Mouse (Mus musculus) stomach, embryonic 14.5 days (tissue): Measurements from ENCODE around the gene Ctnnbip1. TPM values are rescaled to one million over a fixed set of nuclear protein-coding genes. Genes with fewer than 3 reads are reported as not detected.
A peak's percentile ranks its signal among the peaks of the same experiment; 100 is the strongest.

Experiments
- ATAC-seq: fragments of 200-750 bp; cut with Nextera tagmentation; 2 replicates; pipeline ENCODE4 v1.8.0; 2017; ENCODE audit warnings: low read depth, moderate TSS enrichment; ENCODE audit not compliant: insufficient number of reproducible peaks, insufficient read depth, low FRiP score
- H3K27ac ChIP-seq: fragments of 300-500 bp; sonication (generic); 2 replicates; pipeline ENCODE4 v1.5.1; 2014; ENCODE audit warnings: mild to moderate bottlenecking, low read length, moderate library complexity, mixed read lengths
- H3K27me3 ChIP-seq: fragments of 300-500 bp; sonication (generic); 2 replicates; pipeline ENCODE4 v1.6.1; 2014; ENCODE audit warnings: low read length, control low read depth, mixed read lengths; ENCODE audit not compliant: control insufficient read depth, insufficient read depth
- H3K36me3 ChIP-seq: fragments of 300-500 bp; sonication (generic); 2 replicates; pipeline ENCODE4 v1.6.1; 2014; ENCODE audit warnings: mild to moderate bottlenecking, control low read depth, low read length, moderate library complexity, mixed read lengths; ENCODE audit not compliant: control insufficient read depth, insufficient read depth
- H3K4me1 ChIP-seq: fragments of 300-500 bp; sonication (generic); 2 replicates; pipeline ENCODE4 v1.6.1; 2014; ENCODE audit warnings: low read length, control low read depth, mixed read lengths; ENCODE audit not compliant: control insufficient read depth, insufficient read depth
- H3K4me2 ChIP-seq: fragments of 300-500 bp; sonication (generic); replicated peaks from 2 replicates; pipeline ENCODE4 v1.6.1; 2014; ENCODE audit warnings: low read depth, low read length, control low read depth
- H3K4me3 ChIP-seq: fragments of 300-500 bp; sonication (generic); 2 replicates; pipeline ENCODE4 v1.5.1; 2014; ENCODE audit warnings: low read depth, low read length, control low read depth
- H3K9ac ChIP-seq: fragments of 300-500 bp; sonication (generic); replicated peaks from 2 replicates; pipeline ENCODE4 v1.6.1; 2014; ENCODE audit warnings: low read depth, mild to moderate bottlenecking, control low read depth, low read length, moderate library complexity, mixed read lengths
- H3K9me3 ChIP-seq: fragments of 300-500 bp; sonication (generic); 2 replicates; pipeline ENCODE4 v1.6.1; 2016; ENCODE audit warnings: low read depth, low read length, control low read depth; ENCODE audit not compliant: control insufficient read depth
- WGBS: fragments of 180-500 bp; shearing (Covaris S2); extraction: QIAGEN DNeasy Blood & Tissue Kit; methylation state at CpG from one replicate; pipeline ENCODE4 v1.1.7; 2014; 5-methylcytosine and 5-hydroxymethylcytosine counted together
- polyA plus RNA-seq: library from polyadenylated mRNA; unstranded; fragments of >200 nt; fragmentation: Nextera tagmentation; extraction: Ambion mirVana; gene quantifications from 2 replicates; pipeline ENCODE4 v1.2.1, GENCODE M21; 2014

Ctnnbip1 gene
- polyA plus RNA-seq: 57.7 and 57.8 TPM in 2 replicates

GRCm38 (mm10) chr4:149517868-149518340 lies at the start of gene Ctnnbip1:
Gene Ctnnbip1, plus strand, starts transcription at chr4:149518236.
- Histone ChIP-seq H3K36me3 (no peaks in the 10 kb centered on the region), H3K4me1 (peaks cover 3% of the 10 kb centered on the region; the same call in 1 of the 2 replicates), H3K9ac (peak within 1 kb of the TSS; percentile 65), H3K27me3 (no peaks in the 10 kb centered on the region), H3K27ac (0 out of 2 replicates have a peak within 1 kb of the TSS, but pooled peaks have one; percentile 3), H3K4me3 (peak within 1 kb of the TSS; percentile 72), H3K4me2 (peak within 1 kb of the TSS; percentile 76), H3K9me3 (no peaks in the 10 kb centered on the region)
- ATAC-seq: peak; percentile 99
- 1% methylated on average over 32 of the region's 46 CpGs for WGBS

DNA sequence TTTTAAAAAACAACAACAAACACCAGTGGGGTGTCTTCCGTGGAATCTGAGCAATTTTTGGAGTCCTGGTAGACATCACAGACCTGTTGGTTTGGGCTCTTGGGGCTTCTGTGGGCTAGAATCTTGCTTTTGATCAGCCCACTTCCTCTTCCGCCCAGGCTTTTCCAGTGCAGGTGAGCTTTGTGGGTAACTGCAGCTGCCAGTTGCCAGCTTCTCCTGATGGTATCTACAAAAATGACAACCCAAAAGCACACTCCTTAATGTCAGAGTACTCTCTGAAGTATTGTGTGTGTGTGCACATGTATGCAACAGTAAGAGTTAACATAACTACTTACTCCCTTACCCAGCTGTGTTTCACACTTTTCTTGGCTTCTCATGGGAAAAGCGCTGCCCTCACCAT lies 48.5 kb upstream of the Ctnnbip1 start:
- ATAC-seq: no peak
- Histone ChIP-seq H3K9me3 (no peaks in the 10 kb centered on the region), H3K27me3 (no peaks in the 10 kb centered on the region), H3K4me1 (no peaks in the 10 kb centered on the region), H3K4me3 (no peak overlapping the region), H3K9ac (no peak overlapping the region), H3K27ac (no peak overlapping the region), H3K4me2 (no peak overlapping the region), H3K36me3 (peaks cover 3% of the 10 kb centered on the region; the same call in 1 of the 2 replicates)
- WGBS: 90% methylated on average over 3 of the region's 3 CpGs

GRCm38 (mm10) chr4:149475096-149475495 lies 42.9 kb upstream of the Ctnnbip1 start:
- WGBS: 71% methylated on average over 7 of the region's 7 CpGs

DNA sequence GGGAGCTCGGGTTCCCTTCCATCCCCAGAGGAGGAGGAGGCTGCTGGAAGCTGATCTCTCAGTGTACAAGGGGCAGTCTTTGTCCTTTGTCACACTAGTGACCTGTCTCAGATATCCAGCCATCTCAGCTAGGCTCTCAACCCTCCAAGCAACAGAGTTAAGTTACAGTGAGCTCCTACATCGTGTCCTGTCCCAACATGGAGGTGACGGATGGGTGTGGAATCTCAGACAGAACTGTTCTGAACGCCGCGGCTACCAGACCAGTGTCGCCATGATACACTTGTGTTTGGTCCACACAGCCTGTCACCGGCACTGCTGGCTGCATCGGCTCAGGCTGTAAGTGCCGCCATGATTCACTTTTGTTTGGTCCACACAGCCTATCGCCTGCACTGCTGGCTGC lies 41.0 kb upstream of the Ctnnbip1 start, which contains the start of gene Tmem274:
Gene Tmem274, plus strand, starts transcription at position 301 of the 400 bp plus-strand sequence.
- H3K9ac ChIP-seq: no peak within 1 kb of the TSS
- WGBS: 82% methylated on average over 11 of the region's 11 CpGs
- H3K4me2 ChIP-seq: no peak within 1 kb of the TSS
- H3K4me3 ChIP-seq: no peak within 1 kb of the TSS
- H3K4me1 ChIP-seq: no peaks in the 10 kb centered on the region
- H3K27me3 ChIP-seq: no peaks in the 10 kb centered on the region
- no peak within 1 kb of the TSS for H3K27ac ChIP-seq
- no peak for ATAC-seq
- no peaks in the 10 kb centered on the region; the same call in 1 of the 2 replicates for H3K36me3 ChIP-seq
- H3K9me3 ChIP-seq: no peaks in the 10 kb centered on the region

More at GRCm38 (mm10) chr4:149475096-149475495, 42.9 kb upstream of the Ctnnbip1 start:
- Histone ChIP-seq H3K27ac (no peak overlapping the region), H3K36me3 (no peaks in the 10 kb centered on the region; the same call in 1 of the 2 replicates), H3K4me2 (no peak overlapping the region), H3K4me1 (no peaks in the 10 kb centered on the region), H3K9ac (no peak overlapping the region), H3K4me3 (no peak overlapping the region), H3K9me3 (no peaks in the 10 kb centered on the region), H3K27me3 (no peaks in the 10 kb centered on the region)
- ATAC-seq: no peak

- peak overlapping the region; percentile 73 for H3K4me3 ChIP-seq
Observed at GRCm38 (mm10) chr4:149484566-149484965, 33.5 kb upstream of the Ctnnbip1 start.

DNA sequence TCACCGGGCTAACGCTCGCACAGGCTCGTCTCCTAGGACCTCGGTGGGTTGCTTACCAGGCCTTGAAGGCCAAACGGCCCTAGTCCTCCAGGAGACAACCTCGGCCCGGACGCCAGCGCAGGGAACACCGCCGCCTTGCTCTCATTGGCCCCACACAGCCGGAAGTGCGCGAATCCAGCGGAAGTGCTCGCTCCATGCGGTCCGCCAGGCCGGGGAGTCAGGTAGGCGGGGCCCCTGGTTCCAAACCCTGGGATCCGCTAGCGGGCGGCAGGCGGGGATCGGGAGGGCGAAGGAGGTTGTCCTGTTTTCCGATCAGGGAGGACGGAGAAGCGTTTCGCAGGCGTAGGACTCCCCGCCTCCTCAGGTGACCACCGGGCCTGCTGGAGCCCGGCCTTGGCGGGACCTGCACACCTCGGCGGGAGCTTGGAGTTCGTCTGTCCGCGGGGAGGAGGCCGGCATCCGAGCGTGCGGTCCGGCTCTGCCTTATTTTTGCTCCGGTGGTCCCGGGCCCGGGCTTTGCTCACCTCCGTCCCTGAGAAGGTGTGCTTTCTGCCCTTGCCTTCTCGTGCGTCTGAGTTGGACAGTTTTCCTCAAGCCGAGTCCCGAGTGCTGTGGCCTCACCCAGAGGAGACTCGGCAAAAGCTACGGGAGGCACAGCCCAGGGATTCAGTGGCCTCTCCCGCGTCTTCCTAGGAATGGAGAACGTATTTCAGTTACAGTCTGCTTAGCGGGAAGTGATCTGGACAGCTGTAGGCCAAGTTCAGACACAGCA lies 32.8 kb upstream of the Ctnnbip1 start, which contains the start of the genes Nmnat1 and Lzic:
Gene Nmnat1, minus strand, starts transcription at position 150 of the 772 bp plus-strand sequence.
Gene Lzic, plus strand, starts transcription at position 177 of the 772 bp plus-strand sequence.
- Histone ChIP-seq H3K27ac (peak within 1 kb of the TSS; percentile 68), H3K9ac (peak within 1 kb of the TSS; percentile 52), H3K4me1 (peaks cover 11% of the 10 kb centered on the region), H3K27me3 (no peaks in the 10 kb centered on the region), H3K4me3 (peak within 1 kb of the TSS; percentile 73), H3K9me3 (no peaks in the 10 kb centered on the region), H3K36me3 (peaks cover 32% of the 10 kb centered on the region), H3K4me2 (peak within 1 kb of the TSS; percentile 58)
- WGBS: under 1% methylated on average over 60 of the region's 60 CpGs
- peak; percentile 97 for ATAC-seq

More at GRCm38 (mm10) chr4:149484566-149484965, 33.5 kb upstream of the Ctnnbip1 start:
- no peak for ATAC-seq
- H3K4me2 ChIP-seq: peak overlapping the region; percentile 58
- peak overlapping the region; percentile 68; the same call in 1 of the 2 replicates for H3K27ac ChIP-seq
- H3K9me3 ChIP-seq: no peaks in the 10 kb centered on the region
- H3K9ac ChIP-seq: peak overlapping the region; percentile 52
- H3K27me3 ChIP-seq: no peaks in the 10 kb centered on the region
- 58% methylated on average over 3 of the region's 3 CpGs for WGBS
- H3K4me1 ChIP-seq: peaks cover 11% of the 10 kb centered on the region
- peaks cover 29% of the 10 kb centered on the region for H3K36me3 ChIP-seq

DNA sequence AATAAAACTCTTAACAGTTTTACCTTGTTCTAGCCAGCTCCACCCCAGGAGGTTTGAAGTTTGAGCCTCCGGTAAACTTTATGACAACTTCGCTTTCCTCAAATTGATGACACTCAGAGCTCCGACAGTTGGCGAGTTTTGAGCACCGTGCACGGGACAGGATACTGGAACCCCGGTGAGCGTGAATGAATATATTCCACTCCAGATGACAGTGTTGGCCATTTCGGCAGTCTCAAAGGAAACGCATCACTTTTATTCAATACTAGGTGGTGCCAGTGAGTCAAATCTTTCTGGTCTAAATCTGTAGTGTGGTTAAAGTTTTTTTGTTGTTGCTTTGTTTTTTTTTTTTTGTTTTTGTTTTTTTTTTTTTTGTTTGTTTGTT lies 32.2 kb upstream of the Ctnnbip1 start:
- Histone ChIP-seq H3K4me1 (peaks cover 11% of the 10 kb centered on the region), H3K9me3 (no peaks in the 10 kb centered on the region), H3K9ac (peak overlapping the region; percentile 52), H3K4me2 (peak overlapping the region; percentile 58), H3K4me3 (peak overlapping the region; percentile 73), H3K27me3 (no peaks in the 10 kb centered on the region), H3K36me3 (peaks cover 32% of the 10 kb centered on the region), H3K27ac (peak overlapping the region; percentile 68)
- 1% methylated on average over 10 of the region's 10 CpGs for WGBS
- no peak for ATAC-seq

GRCm38 (mm10) chr4:149487729-149488128 lies 30.3 kb upstream of the Ctnnbip1 start:
- WGBS: 95% methylated on average over 12 of the region's 12 CpGs
- Histone ChIP-seq H3K9ac (0 out of 2 replicates have a peak overlapping the region, but pooled peaks have one; percentile 10), H3K4me2 (no peak overlapping the region), H3K9me3 (no peaks in the 10 kb centered on the region), H3K27me3 (no peaks in the 10 kb centered on the region), H3K4me1 (peaks cover 11% of the 10 kb centered on the region), H3K4me3 (no peak overlapping the region), H3K27ac (no peak overlapping the region), H3K36me3 (peaks cover 37% of the 10 kb centered on the region)
- ATAC-seq: no peak
